Mouse (Mus musculus) adrenal gland, postnatal 14 days (tissue): ENCODE data around the gene Smpd3. TPM values are rescaled to one million over a fixed set of nuclear protein-coding genes. Genes with fewer than 3 reads are reported as not detected.

Experiments used
- DNase-seq: peaks from one replicate; pipeline ENCODE4 v3.0.0; 2021; ENCODE audit warnings: mixed read lengths
- total RNA-seq: library from RNA; stranded (reverse); gene quantifications from 2 replicates; pipeline ENCODE4 v1.2.3, GENCODE M21; 2021

The Smpd3 gene
- total RNA-seq, 1 experiment from 2014 or later: 10.2 TPM

DNA sequence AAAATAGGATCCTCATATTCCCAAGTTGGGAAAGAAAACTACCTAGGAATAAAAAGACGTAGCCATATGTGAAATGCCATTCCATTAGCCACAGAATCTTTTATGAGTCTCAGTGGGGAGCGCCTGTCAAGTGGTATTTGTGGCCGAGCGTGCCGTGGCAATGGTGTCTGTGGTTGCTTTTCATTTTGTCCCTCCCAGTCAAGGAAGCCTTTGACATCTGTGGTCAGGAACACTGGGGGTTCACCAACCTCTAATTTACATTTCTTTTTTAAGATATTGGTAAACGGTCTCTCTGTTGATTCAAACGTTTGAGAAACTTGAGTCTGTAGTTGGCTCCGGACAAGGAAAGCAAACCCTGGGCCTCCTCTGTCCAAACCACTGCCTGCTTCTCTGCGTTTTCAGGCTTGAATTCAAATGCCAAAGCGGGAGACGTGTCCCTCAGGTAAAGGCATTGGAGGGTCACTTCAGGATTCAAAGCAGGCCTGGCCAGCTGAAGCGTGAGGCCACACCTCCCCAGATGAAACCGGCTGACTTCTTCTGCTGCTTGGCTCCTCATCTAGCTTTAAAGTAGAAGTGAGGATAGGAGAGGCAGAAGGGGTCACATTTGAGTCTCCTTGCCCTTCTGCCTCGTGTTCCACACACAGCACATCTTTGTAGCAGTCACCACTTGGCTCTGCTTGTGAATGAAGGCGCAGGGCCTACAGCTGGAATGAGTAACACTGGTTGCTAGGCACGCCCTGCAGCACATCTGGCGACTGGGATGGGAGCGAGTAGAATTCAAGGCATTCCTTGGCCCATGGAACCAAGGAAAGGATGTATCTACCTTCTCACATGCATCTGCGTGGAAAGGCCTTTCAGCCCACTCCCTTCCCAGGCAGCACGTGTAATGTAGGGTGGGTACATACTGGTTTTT is 45.0 kb downstream of the Smpd3 start:
- DNase-seq: no peak

DNA sequence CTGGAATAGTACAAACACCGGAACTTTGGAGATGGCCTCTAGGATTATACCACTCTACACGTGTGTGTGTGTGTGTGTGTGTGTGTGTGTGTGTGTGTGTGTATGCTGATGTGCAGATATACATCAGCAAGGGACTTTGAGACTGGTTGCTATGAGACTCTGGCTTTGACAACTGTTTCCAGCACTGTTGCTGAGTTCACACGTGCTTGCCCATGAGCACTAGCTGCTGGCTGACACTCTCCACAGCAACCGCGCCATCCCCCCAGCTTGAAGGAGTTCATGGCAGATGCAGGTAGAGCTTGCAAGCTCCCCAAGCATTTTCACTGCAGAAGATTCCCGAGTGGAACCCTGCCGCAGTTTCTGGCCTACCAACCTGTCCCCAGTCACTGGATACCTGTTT is 48.3 kb downstream of the Smpd3 start:
- no peak for DNase-seq

DNA sequence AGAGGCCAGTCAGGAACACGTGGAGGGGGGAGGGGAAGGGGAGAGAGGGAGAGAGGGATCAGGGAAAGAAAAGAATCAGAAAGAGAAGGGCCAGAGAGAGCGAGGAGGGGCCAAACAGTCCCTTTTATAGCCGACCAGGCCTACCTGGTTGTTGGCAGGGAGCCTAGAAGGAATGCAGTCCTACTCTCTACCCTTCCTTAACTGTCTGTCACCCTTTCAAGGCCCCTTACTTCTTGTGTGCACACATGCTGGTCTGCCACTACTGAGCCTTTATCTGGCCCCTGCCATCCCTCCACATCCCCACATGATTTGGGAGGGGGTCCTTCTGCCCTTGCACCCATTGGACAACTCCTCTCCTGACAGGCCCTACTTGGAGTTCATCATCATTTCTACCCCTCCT is 49.1 kb downstream of the Smpd3 start:
- DNase-seq: no peak

DNA sequence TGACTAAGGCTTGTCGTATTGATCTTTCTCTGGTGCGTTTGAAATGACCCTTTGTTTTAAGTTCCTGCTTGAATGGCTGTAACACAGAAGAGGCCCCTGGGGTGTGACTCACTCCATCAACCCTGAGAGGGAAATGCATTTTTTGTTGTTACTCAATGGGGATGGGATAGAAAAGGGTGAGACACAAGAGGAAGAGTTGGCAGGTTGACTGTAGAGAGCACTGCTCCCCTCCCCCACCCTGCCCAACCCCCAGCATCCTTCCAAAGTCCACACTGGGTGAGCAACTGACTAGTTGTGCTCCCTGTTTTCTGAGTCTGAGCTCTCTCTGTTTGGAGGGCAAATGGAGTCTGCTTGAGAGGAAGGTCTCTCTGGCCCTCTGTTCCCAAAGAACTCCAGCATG is 50.3 kb downstream of the Smpd3 start:
- DNase-seq: no peak

DNA sequence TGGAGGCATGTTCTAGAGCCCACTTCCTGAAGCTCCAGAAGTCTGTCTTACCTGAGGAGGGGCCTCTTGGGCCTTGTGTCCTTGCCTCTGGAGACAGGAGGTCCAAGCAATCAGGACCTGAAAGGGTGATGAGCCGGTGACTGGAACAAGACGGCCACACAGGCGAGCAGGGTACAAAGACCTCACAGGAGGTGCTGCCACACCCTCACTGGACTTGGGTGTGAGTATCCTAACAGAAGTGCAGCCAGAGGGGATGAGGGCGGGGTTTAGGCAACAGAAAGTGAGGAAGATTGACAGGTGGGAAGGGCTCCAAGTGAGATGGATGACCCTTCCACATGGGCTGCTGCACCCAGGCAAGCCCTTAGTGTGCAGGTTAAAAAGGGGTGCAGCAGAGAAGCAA is 56.9 kb downstream of the Smpd3 start:
- no peak for DNase-seq

DNA sequence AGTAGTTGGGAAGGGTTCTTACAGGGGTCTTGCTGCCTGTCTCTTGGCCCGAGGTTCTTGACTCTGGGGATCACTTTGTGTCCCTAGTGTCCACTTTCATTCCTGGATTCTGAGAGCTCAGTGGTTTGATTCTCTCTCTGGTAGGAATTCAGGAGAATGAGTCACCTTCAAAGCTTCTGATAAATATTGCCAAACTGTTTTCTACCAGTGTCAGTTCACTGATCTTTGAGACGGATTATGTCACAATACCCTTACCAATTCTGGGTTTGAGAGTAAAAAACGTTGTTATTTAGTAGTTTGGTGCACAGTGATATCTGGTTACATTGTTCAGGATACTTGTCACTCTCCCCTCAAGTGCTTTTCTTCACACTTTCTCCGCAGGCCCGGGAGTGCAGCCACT is 57.6 kb downstream of the Smpd3 start:
- DNase-seq: no peak

DNA sequence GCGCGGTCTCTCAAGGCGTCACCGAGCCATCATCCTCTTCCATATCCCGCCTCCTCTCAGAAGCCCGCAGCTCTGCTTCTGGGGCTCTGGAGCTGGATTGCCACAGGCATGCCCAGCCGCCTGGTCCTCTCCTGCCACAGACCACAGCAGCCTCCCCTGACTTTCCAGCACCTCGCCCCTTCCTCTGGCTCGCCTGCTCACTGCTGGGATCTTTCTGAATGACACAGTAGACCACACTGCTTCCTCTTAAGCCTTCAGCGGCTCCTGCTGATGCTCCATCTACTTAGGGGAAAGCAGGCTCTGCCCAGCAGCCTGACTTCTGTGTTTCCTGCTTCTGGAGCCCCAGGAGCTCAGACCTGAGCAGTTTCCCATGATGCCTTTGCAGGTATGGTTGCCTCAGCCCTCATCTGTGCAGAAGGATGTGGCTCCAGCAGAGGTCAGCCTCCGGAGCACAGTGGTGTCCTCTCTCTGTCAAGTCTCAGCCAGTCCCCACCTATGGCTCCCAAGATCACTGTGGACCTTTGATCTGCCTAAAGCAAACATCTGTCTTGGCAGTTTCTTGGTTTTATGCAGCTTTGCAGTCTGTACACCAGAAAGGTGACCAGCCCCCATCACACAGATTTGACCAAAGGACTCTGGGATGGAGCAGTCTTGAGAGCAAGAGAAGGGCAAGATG is 59.3 kb downstream of the Smpd3 start:
- DNase-seq: no peak

DNA sequence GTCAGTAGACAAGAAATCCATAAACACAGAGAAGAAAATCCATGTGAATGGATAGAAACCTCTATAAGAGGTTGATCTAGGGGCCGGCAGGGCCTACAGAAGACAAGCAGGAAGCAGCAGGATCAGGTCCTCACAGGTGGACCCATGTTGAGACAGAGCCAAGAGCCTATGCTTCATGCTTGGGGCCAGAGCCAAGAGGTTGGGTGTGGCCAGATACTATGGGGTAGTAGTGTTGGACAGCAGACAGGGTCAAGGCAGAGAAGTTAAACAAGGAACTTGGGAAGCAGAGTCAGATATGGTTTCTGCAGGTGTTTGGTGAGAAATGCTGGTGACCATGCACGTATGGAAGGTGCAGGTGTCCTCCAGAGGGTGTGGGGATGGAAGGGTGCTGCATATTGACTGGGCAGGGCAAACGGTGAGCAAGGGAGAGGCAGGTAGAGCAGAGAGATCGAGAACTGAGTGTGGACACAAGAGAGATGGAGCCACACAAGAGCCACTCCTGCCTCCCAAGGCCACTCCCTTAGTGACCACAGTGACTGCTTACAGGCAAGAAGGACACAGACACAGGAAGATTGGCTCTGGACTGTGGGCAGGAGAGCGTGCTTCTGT is 61.0 kb downstream of the Smpd3 start:
- no peak for DNase-seq

DNA sequence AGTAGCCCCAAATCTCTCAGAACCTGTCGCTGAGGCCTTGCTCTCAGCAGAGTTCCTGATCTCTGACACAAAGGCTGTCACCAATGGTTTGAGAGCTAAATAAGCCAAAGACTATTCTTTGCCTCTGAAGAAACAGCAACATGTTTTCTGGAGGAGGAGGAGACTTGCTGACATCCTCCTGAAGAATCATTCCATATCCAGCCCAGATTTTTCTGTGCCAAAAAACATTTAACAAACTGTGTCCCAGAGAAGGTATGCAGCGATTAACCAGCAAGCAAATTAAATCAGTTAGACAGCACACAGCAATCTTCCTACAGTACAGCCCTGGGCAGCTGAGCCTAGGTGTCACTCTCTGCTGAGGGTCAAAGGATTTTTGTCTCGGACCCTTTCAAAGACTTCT is 64.3 kb downstream of the Smpd3 start:
- no peak for DNase-seq

DNA sequence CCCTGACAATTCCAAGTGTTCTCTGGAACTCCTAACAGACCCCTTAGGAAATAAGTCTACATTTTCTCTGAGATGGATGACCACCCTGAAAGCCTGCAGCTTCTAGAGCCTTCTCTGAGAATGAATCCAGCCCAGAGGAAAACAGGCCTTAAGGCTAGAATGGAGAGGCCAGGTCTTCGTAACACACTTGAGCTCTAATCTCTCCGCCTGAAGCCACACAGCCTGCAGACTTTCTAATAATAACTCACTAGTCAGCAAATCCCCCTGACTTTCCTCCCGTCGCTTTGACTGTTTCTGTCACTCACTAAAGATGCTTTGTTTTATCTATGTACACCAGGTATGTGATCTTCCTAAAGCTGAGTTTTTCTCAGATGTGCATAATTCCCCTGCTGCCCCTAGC is 66.4 kb downstream of the Smpd3 start:
- no peak for DNase-seq

DNA sequence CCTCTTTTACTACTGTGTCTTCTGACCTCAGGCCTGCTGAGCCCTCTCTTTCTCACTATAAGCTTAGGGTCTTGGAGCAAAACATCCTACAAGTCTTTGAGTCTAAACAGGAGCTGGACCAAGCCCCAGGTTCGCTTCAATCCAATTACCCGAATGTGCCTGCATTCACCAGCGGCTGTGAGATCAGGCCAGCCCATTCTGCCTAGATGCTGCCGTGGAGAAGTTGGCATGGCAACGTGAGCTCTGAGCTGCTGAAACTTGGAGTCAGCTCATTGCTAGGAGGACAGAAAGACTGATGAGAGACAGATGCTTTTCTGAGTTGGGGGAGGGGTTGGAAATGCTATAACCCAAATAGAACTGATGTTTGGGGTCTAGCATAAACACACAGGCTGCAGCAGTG is 67.0 kb downstream of the Smpd3 start:
- no peak for DNase-seq

DNA sequence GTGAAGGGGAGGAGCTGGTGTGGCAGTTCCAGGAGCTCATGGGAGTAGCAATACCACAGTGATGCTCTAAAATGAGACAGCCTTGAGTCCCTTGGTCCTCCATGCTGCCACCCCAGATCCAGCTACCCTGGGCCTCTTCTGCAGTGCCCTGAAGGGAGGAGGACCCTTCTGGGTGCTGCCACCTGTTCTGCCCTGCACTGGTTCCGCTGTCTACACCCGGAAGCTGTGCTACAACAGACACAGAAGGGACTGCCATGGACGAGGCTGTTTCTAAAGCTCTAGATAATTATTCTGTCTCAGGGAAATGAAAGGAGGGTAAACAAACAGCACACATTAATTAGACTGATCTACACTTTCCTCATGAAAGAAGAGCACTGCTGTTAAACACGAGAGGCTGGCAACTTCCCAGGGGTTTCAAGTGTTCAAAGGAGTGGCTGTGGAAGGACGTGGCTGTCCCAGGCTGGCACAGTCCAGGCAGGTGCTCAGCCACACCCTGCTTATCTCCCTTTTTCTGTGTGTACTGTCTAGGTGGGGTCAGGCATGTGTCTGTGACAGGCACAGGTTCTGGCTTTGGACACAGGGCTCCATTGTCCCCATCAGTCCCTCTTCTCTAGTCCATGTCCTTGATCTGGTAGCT is 69.0 kb downstream of the Smpd3 start:
- no peak for DNase-seq

DNA sequence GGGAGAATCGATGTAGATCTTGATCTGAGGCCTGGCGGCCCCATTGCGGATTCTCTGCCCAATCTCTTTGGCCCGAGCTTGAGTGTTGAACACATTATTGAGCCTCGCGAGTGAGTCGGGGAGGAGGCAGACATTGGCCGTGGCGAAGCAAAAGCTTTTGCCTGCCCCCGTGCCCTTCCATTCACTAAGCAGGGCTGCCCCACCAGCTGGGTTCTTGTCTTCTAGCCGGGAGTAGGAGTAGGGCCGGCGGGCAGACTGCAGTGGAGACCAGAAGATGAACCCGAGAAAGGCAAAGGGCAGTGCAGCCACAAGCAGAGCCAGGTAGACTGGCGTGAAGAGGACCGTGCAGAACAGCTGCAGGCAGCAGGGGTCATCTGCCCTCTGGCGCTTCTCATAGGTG is 72.4 kb downstream of the Smpd3 start:
- DNase-seq: no peak

DNA sequence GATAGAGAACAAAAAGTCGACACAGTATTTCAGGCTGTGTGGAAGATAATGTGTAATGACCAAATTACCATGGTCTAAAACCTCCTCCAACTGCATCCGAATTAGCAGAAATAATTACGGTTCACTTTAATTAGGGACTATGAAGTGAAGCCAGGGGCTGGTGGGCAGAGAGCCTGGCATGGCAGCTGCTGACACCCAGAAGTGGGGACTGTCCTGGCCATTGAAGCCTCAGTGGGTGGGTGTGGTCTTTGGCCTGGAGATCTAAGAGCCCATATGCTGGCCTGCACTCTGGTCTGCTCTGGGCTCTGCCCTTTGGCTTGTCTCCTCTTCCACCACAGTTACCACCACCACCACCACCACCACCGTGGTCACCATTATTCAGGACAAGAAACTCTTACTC is 73.9 kb downstream of the Smpd3 start:
- no peak for DNase-seq

DNA sequence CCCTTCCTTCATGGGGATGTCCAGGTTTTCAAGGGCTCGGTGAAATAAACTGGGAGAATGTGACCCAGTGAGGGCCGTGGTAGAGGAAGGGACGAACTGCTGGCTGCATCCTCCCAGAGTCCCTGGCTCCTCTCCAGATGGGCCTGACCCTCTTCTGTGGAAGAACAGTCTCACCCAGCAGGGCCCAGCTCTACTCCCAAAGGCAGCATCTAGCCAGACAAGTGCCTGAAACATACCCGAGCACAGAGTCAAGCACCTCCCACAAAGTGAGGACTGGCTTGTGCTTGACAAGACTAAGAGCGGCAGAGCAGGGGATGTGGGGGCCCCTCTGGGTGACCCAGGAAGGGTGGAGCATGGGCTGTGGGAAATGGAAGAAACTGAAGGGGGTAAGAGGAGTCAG is 75.4 kb downstream of the Smpd3 start:
- no peak for DNase-seq

DNA sequence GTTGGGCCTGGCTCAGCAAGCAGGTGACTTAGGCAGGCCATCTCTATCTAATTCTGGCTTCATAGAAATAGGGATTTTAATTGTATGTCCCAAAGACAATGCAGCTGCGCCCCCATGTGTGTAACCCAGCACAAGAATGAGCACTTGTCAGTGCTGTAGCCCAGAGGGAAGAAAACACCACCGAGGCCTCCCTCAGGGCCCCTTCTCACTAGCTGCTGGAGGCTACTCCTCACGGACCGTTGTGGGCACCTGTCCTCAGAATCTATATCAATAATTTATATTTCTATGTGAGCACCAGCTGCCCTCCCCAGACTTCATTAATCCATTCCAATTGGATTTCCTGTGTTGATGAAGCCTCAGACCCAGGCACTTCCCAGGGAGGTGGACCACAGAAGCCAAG is 76.9 kb downstream of the Smpd3 start:
- no peak for DNase-seq

DNA sequence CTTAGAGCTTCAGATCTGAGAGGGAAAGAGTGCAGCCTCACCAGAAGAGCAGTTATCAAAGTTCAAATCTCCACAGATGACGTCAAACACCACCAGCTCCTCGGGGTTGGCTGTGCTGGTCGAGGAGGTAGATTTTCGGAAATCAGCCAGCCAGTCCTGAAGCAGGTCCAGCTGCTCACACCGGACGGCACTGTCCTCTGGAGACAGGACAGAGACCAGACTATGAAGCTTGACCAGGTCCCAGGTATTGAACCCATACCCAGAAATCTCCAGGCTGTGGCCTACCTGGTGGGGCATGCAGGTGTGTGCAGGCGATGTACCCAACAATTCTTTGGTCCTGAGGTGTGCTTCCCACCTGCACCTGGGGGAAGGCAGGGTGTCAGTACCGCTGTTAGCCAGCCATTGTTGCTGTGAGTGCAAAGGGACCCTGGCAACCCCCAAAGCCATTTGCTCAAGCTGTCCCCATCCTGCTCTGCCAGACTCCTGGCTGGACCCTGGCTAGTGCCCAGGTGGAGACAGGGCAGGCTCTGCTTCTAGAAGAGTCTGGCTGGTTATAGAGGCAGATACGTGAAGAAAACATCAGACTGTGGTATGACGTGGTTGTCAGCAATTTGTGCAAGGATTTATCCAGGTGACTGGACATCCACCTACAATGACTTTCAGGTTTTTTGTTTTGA is 78.1 kb downstream of the Smpd3 start:
- DNase-seq: no peak

DNA sequence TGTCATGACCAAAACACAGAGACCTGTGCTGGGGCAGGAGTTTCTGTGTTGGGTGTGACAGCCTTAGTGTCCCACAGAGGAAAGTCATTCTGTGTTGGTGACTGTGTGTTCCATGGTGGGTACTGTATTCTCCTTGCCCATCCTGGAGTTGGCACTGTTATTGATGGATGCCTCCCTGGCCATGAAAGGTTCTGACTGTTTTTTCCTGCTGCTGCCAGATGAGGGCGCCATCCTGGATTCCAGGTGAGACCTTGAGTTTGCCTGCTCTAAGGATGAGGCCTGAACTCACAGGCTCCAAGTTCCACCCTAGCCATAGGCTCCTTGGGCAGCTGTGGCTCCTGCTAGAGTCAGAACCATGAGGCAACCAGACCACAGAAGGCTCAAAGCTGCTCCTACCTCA is 79.6 kb downstream of the Smpd3 start:
- peak; percentile 60 for DNase-seq

DNA sequence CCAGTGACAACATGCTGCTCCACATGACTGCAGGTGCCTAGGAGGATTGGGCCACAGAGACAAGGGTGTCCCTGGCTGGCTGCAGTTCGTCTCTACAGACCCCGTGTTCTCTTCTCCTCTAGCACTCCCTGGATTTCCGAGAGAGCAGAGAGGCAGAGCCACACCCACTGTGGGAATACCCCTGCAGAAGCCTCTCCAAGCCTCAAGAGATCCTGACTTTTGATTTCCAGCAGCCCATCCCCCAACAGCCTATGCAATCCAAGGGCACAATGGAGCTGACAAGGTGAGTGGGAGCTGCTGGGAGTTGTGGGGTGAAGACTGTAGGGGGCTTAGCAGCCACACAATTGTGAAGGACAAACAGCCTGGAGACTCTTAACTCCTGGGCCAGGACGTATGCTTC is 87.6 kb downstream of the Smpd3 start:
- no peak for DNase-seq

DNA sequence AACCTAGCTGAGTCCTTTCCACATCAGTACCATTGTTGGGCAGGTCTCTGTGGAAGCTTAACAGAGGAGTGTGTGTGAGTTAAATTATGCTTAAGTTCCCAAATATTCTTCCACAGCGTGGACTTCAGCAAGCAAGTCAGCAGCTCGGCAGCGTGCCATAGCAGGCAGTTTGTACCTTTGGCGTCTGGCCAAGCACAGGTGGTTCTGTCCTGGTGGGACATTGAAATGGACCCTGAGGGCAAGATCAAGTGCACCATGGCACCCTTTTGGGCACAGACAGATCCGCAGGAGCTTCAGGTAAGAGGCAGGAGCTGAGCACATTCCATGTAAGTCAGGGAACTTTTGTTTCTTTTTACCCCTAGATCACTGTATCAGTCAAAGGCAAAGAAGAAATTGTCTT is 100.7 kb downstream of the Smpd3 start:
- DNase-seq: no peak

DNA sequence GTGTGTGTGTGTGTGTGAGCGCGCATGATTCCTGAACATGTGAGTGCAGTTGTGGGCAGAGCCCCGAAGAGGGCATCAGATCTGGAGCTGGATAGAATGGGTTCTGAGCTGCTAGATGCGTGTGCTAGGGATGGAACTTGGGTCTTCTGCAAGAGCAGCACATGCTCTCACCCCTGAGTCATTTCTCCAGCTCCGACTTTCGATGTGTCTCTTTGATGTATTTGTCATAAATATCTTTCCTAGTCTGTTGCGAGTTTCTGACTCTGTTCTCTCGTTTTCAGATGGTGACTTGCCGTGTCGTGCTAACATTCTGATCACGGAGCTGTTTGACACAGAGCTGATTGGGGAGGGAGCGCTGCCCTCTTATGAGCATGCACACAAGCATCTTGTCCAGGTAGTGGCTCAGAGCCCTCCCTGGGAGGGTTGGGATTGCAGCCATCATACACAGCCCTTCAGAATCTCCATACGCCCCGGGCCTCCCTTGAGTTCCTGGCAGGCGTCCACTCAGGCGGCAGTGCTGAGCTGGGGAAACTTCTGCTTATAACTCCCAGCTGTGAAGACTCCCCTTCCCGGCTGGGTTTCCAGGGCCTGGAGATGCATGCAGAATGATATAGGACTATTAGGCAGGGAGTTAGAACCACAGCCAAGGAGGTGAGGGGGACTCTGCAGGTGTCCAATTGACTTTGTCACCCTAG is 103.1 kb downstream of the Smpd3 start:
- no peak for DNase-seq

DNA sequence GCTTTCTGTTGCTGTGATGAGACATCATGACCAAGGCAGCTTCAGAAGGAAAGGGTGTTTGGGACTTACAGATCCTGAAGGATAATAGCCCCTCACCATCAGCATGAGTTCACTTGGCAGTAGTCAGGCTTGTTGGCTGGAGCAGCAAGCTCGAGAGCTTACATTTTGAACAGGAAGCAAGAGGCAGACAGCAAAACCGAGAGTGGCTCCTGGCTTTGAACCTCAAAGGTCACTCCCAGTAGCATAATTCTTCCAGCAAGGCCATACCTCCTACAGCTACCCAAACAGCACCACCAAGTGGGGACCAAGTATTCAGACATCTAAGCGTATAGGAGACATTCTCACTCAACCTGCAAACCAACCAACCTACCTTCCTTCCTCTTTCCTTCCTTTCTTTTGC is 105.0 kb downstream of the Smpd3 start:
- DNase-seq: peak; percentile 28
